Mouse (Mus musculus): Measurements from ENCODE around the gene Rapgef1.

Rapgef1 gene

GRCm38 (mm10) chr2:29646613-29647012 is 27.1 kb downstream of the Rapgef1 start:
- no peak for DNase-seq

GRCm38 (mm10) chr2:29647162-29647561 is 27.6 kb downstream of the Rapgef1 start:
- no peak for DNase-seq

- peak; percentile 80 for DNase-seq
These were observed 28.3 kb downstream of the Rapgef1 start for GRCm38 (mm10) chr2:29647808-29648207.

GRCm38 (mm10) chr2:29648956-29649794 is 29.7 kb downstream of the Rapgef1 start:
- no peak for DNase-seq

GRCm38 (mm10) chr2:29649795-29650457 is 30.4 kb downstream of the Rapgef1 start:
- DNase-seq: no peak

- DNase-seq: no peak
These were observed 32.4 kb downstream of the Rapgef1 start for GRCm38 (mm10) chr2:29651876-29652275.

GRCm38 (mm10) chr2:29655433-29655832 is 35.9 kb downstream of the Rapgef1 start:
- DNase-seq: no peak

GRCm38 (mm10) chr2:29656095-29656494 is 36.6 kb downstream of the Rapgef1 start:
- DNase-seq: no peak

GRCm38 (mm10) chr2:29657089-29657488 is 37.6 kb downstream of the Rapgef1 start:
- DNase-seq: no peak

GRCm38 (mm10) chr2:29661751-29662191 is 42.3 kb downstream of the Rapgef1 start:
- no peak for DNase-seq

- DNase-seq: no peak
These were observed 43.8 kb downstream of the Rapgef1 start for GRCm38 (mm10) chr2:29663260-29663877.

GRCm38 (mm10) chr2:29665421-29665820 is 45.9 kb downstream of the Rapgef1 start:
- DNase-seq: no peak

- no peak for DNase-seq
These were observed 47.1 kb downstream of the Rapgef1 start for GRCm38 (mm10) chr2:29666589-29666988.

GRCm38 (mm10) chr2:29667109-29667508 is 47.6 kb downstream of the Rapgef1 start:
- no peak for DNase-seq

- no peak for DNase-seq
These were observed 48.6 kb downstream of the Rapgef1 start for GRCm38 (mm10) chr2:29668011-29668691.

GRCm38 (mm10) chr2:29668963-29669362 is 49.4 kb downstream of the Rapgef1 start:
- DNase-seq: no peak

GRCm38 (mm10) chr2:29669711-29670110 is 50.2 kb downstream of the Rapgef1 start:
- peak; percentile 54 for DNase-seq

GRCm38 (mm10) chr2:29670231-29670991 is 50.9 kb downstream of the Rapgef1 start:
- DNase-seq: peak; percentile 81

- no peak for DNase-seq
These were observed 51.9 kb downstream of the Rapgef1 start for GRCm38 (mm10) chr2:29671374-29671773.

- no peak for DNase-seq
These were observed 52.3 kb downstream of the Rapgef1 start for GRCm38 (mm10) chr2:29671856-29672255.

- peak; percentile 67 for DNase-seq
These were observed 53.4 kb downstream of the Rapgef1 start for GRCm38 (mm10) chr2:29672746-29673536.

Measured in layer of hippocampus, adult 9-11 months (tissue).